Mouse (Mus musculus): ENCODE measurements at regions not wholly inside any gene's neighbourhood (a gene's known extent, or its start where the extent isn't known, plus 50 kb on each side); places are given as distances from the start of the nearest gene placed in this dataset.
A peak's percentile ranks its signal among the peaks of the same experiment; 100 is the strongest.

GRCm38 (mm10) chr6:111621684-111622480 lies 651.7 kb upstream of the Lmcd1 start:
- H3K4me3 ChIP-seq (ENCODE audit: insufficient read depth, low read length), result no peak overlapping the region
- peaks cover 2% of the 10 kb centered on the region; the same call in 1 of the 2 replicates for H3K4me1 ChIP-seq (ENCODE audit: control insufficient read depth, insufficient read depth, low read length)
- TF ChIP-seq POLR2A (IDR thresholded peaks at IDR 0.05; ENCODE audit: extremely low read depth, insufficient read depth, low read length) (no peak), CTCF (IDR thresholded peaks at IDR 0.05; ENCODE audit: extremely low read depth, insufficient read depth, low read length) (no peak)
- H3K27ac ChIP-seq (ENCODE audit: insufficient read depth, low read length), result no peak overlapping the region

GRCm38 (mm10) chr6:111622481-111623139 lies 650.9 kb upstream of the Lmcd1 start:
- Histone ChIP-seq H3K4me3 (ENCODE audit: insufficient read depth, low read length) (no peak overlapping the region), H3K27ac (ENCODE audit: insufficient read depth, low read length) (peak overlapping the region; percentile 47; the same call in 1 of the 2 replicates), H3K4me1 (ENCODE audit: control insufficient read depth, insufficient read depth, low read length) (peaks cover 2% of the 10 kb centered on the region; the same call in 1 of the 2 replicates)
- TF ChIP-seq CTCF (IDR thresholded peaks at IDR 0.05; ENCODE audit: extremely low read depth, insufficient read depth, low read length), result no peak
- no peak for TF ChIP-seq POLR2A (IDR thresholded peaks at IDR 0.05; ENCODE audit: extremely low read depth, insufficient read depth, low read length)

GRCm38 (mm10) chr6:111623140-111623497 lies 650.4 kb upstream of the Lmcd1 start:
- Histone ChIP-seq H3K4me1 (ENCODE audit: control insufficient read depth, insufficient read depth, low read length) (peaks cover 2% of the 10 kb centered on the region; the same call in 1 of the 2 replicates), H3K4me3 (ENCODE audit: insufficient read depth, low read length) (no peak overlapping the region), H3K27ac (ENCODE audit: insufficient read depth, low read length) (peak overlapping the region; percentile 47; the same call in 1 of the 2 replicates)
- TF ChIP-seq CTCF (IDR thresholded peaks at IDR 0.05; ENCODE audit: extremely low read depth, insufficient read depth, low read length) (no peak), POLR2A (IDR thresholded peaks at IDR 0.05; ENCODE audit: extremely low read depth, insufficient read depth, low read length) (no peak)

- Histone ChIP-seq H3K4me3 (ENCODE audit: insufficient read depth, low read length) (no peak overlapping the region), H3K4me1 (ENCODE audit: control insufficient read depth, insufficient read depth, low read length) (peaks cover 2% of the 10 kb centered on the region; the same call in 1 of the 2 replicates), H3K27ac (ENCODE audit: insufficient read depth, low read length) (no peak overlapping the region)
- no peak for TF ChIP-seq CTCF (IDR thresholded peaks at IDR 0.05; ENCODE audit: extremely low read depth, insufficient read depth, low read length)
- TF ChIP-seq POLR2A (IDR thresholded peaks at IDR 0.05; ENCODE audit: extremely low read depth, insufficient read depth, low read length), result no peak
Measured at GRCm38 (mm10) chr6:111625501-111625900, 648.1 kb upstream of the Lmcd1 start.

- H3K4me3 ChIP-seq (ENCODE audit: insufficient read depth, low read length), result no peak overlapping the region
- TF ChIP-seq POLR2A (IDR thresholded peaks at IDR 0.05; ENCODE audit: extremely low read depth, insufficient read depth, low read length), result no peak
- no peak for TF ChIP-seq CTCF (IDR thresholded peaks at IDR 0.05; ENCODE audit: extremely low read depth, insufficient read depth, low read length)
Measured at GRCm38 (mm10) chr6:111652736-111653135, 620.8 kb upstream of the Lmcd1 start.

GRCm38 (mm10) chr6:111659957-111660356 lies 613.6 kb upstream of the Lmcd1 start:
- TF ChIP-seq CTCF (IDR thresholded peaks at IDR 0.05; ENCODE audit: extremely low read depth, insufficient read depth, low read length) (no peak), POLR2A (IDR thresholded peaks at IDR 0.05; ENCODE audit: extremely low read depth, insufficient read depth, low read length) (no peak)
- Histone ChIP-seq H3K4me1 (ENCODE audit: control insufficient read depth, insufficient read depth, low read length) (no peaks in the 10 kb centered on the region; the same call in 1 of the 2 replicates), H3K27ac (ENCODE audit: insufficient read depth, low read length) (no peak overlapping the region), H3K4me3 (ENCODE audit: insufficient read depth, low read length) (no peak overlapping the region)

More at GRCm38 (mm10) chr6:111652736-111653135, 620.8 kb upstream of the Lmcd1 start:
- H3K4me1 ChIP-seq (ENCODE audit: control insufficient read depth, insufficient read depth, low read length), result no peaks in the 10 kb centered on the region
- H3K27ac ChIP-seq (ENCODE audit: insufficient read depth, low read length), result no peak overlapping the region

- no peaks in the 10 kb centered on the region; the same call in 1 of the 2 replicates for H3K4me1 ChIP-seq (ENCODE audit: control insufficient read depth, insufficient read depth, low read length)
- H3K4me3 ChIP-seq (ENCODE audit: insufficient read depth, low read length), result no peak overlapping the region
- no peak overlapping the region for H3K27ac ChIP-seq (ENCODE audit: insufficient read depth, low read length)
- no peak for TF ChIP-seq POLR2A (IDR thresholded peaks at IDR 0.05; ENCODE audit: extremely low read depth, insufficient read depth, low read length)
- TF ChIP-seq CTCF (IDR thresholded peaks at IDR 0.05; ENCODE audit: extremely low read depth, insufficient read depth, low read length), result no peak
Measured at GRCm38 (mm10) chr6:111664603-111665002, 609.0 kb upstream of the Lmcd1 start.

GRCm38 (mm10) chr6:111684911-111685310 lies 588.6 kb upstream of the Lmcd1 start:
- TF ChIP-seq CTCF (IDR thresholded peaks at IDR 0.05; ENCODE audit: extremely low read depth, insufficient read depth, low read length) (no peak), POLR2A (IDR thresholded peaks at IDR 0.05; ENCODE audit: extremely low read depth, insufficient read depth, low read length) (no peak)
- no peak overlapping the region for H3K27ac ChIP-seq (ENCODE audit: insufficient read depth, low read length)
- no peaks in the 10 kb centered on the region for H3K4me1 ChIP-seq (ENCODE audit: control insufficient read depth, insufficient read depth, low read length)
- H3K4me3 ChIP-seq (ENCODE audit: insufficient read depth, low read length), result no peak overlapping the region

GRCm38 (mm10) chr6:111702864-111703263 lies 570.7 kb upstream of the Lmcd1 start:
- Histone ChIP-seq H3K4me3 (ENCODE audit: insufficient read depth, low read length) (no peak overlapping the region), H3K4me1 (ENCODE audit: control insufficient read depth, insufficient read depth, low read length) (no peaks in the 10 kb centered on the region), H3K27ac (ENCODE audit: insufficient read depth, low read length) (no peak overlapping the region)
- no peak for TF ChIP-seq CTCF (IDR thresholded peaks at IDR 0.05; ENCODE audit: extremely low read depth, insufficient read depth, low read length)
- TF ChIP-seq POLR2A (IDR thresholded peaks at IDR 0.05; ENCODE audit: extremely low read depth, insufficient read depth, low read length), result no peak
